Mouse (Mus musculus): ENCODE measurements around the gene Dcdc2c.

DNA sequence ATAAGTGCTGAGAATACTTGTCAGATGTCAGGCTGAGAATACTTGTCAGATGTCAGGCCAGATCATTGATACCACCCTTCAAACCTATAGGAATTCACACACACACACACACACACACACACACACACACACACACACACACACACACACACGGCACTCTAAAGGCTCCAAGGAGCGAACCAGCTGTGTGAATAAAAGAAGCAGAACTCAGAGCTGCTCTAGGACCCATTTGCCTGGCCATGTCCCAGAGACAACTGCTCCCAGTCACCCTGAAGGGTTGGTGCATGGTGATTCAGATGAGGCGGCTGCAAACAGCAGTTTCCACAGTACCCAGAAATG is 119.5 kb downstream of the Dcdc2c start:
- TF ChIP-seq CTCF (IDR thresholded peaks at IDR 0.05; ENCODE audit: low read depth) (no peak), EP300 (IDR thresholded peaks at IDR 0.05; ENCODE audit: low read depth) (no peak)
